Mouse (Mus musculus) midbrain, postnatal 0 days (tissue): Measurements from ENCODE around the gene Camkv. TPM values are rescaled to one million over a fixed set of nuclear protein-coding genes. Genes with fewer than 3 reads are reported as not detected.
A peak's percentile ranks its signal among the peaks of the same experiment; 100 is the strongest.

Experiments
- ATAC-seq: fragments of 200-750 bp; cut with Nextera tagmentation; 2 replicates; pipeline ENCODE4 v1.8.0; 2017; ENCODE audit warnings: moderate number of reproducible peaks, mild to moderate bottlenecking, moderate TSS enrichment, moderate library complexity; ENCODE audit not compliant: low FRiP score
- DNase-seq: peaks from one replicate; pipeline ENCODE4 v3.0.0-alpha.2; 2015; ENCODE audit warnings: low spot score
- H3K27ac ChIP-seq: fragments of 300-500 bp; sonication (generic); 2 replicates; pipeline ENCODE4 v1.5.1; 2014; ENCODE audit warnings: low read depth, mild to moderate bottlenecking, low read length, mixed read lengths
- H3K27me3 ChIP-seq: fragments of 300-500 bp; sonication (generic); 2 replicates; pipeline ENCODE4 v1.6.1; 2014; ENCODE audit warnings: low read length, control low read depth, mixed read lengths; ENCODE audit not compliant: insufficient read depth
- H3K36me3 ChIP-seq: fragments of 300-500 bp; sonication (generic); 2 replicates; pipeline ENCODE4 v1.6.1; 2014; ENCODE audit warnings: low read length, control low read depth, mixed read lengths; ENCODE audit not compliant: insufficient read depth
- H3K4me1 ChIP-seq: fragments of 300-500 bp; sonication (generic); 2 replicates; pipeline ENCODE4 v1.6.1; 2014; ENCODE audit warnings: mild to moderate bottlenecking, control low read depth, antibody characterized with exemption, low read length, mixed read lengths; ENCODE audit not compliant: insufficient read depth
- H3K4me2 ChIP-seq: fragments of 300-500 bp; sonication (generic); 2 replicates; pipeline ENCODE4 v1.6.1; 2014; ENCODE audit warnings: low read depth, mild to moderate bottlenecking, low read length, mixed read lengths; ENCODE audit not compliant: poor library complexity, severe bottlenecking
- H3K4me3 ChIP-seq: fragments of 300-500 bp; sonication (generic); 2 replicates; pipeline ENCODE4 v1.5.1; 2014; ENCODE audit warnings: low read depth, mild to moderate bottlenecking, low read length, moderate library complexity
- H3K9ac ChIP-seq: fragments of 300-500 bp; sonication (generic); replicated peaks from 2 replicates; pipeline ENCODE4 v1.6.1; 2014; ENCODE audit warnings: mild to moderate bottlenecking, low read length, moderate library complexity, mixed read lengths; ENCODE audit not compliant: poor library complexity, severe bottlenecking
- H3K9me3 ChIP-seq: fragments of 300-500 bp; sonication (generic); 2 replicates; pipeline ENCODE4 v1.6.1; 2016; ENCODE audit warnings: low read length, control low read depth
- CTCF ChIP-seq: IDR thresholded peaks from 2 replicates; pipeline ENCODE4 v1.5.1; 2016; ENCODE audit warnings: antibody characterized with exemption, mild to moderate bottlenecking
- WGBS: fragments of 180-500 bp; shearing (Covaris S2); extraction: QIAGEN DNeasy Blood & Tissue Kit; methylation state at CpG from one replicate; pipeline ENCODE4 v1.1.7; 2014; 5-methylcytosine and 5-hydroxymethylcytosine counted together
- polyA plus RNA-seq: library from polyadenylated mRNA; unstranded; fragments of >200 nt; fragmentation: Nextera tagmentation; extraction: Ambion mirVana; gene quantifications from 2 replicates; pipeline ENCODE4 v1.2.1, GENCODE M21; 2015
- total RNA-seq: library from RNA; depleted of rRNA; stranded (reverse); fragments of >200 nt; gene quantifications from 2 replicates; pipeline ENCODE4 v1.2.3, GENCODE M21; 2014

Camkv gene
- total and polyA plus RNA-seq, 2 experiments from 2014 or later: 133 to 136 TPM

GRCm38 (mm10) chr9:107926920-107927420 lies 8.5 kb upstream of the Camkv start:
- 59% methylated on average over 9 of the region's 9 CpGs for WGBS
- Histone ChIP-seq H3K36me3 (no peaks in the 10 kb centered on the region), H3K4me1 (0 out of 2 replicates have a peak, but pooled peaks cover 14% of the 10 kb centered on the region), H3K9ac (no peak overlapping the region), H3K4me3 (no peak overlapping the region), H3K9me3 (no peaks in the 10 kb centered on the region), H3K4me2 (no peak overlapping the region), H3K27ac (no peak overlapping the region), H3K27me3 (no peaks in the 10 kb centered on the region)
- ATAC-seq (no peak), DNase-seq (no peak)
- no peak for TF ChIP-seq CTCF

GRCm38 (mm10) chr9:107927749-107928148 lies 7.7 kb upstream of the Camkv start:
- peak; percentile 42 for DNase-seq
- Histone ChIP-seq H3K4me2 (no peak overlapping the region), H3K36me3 (no peaks in the 10 kb centered on the region), H3K4me1 (0 out of 2 replicates have a peak, but pooled peaks cover 14% of the 10 kb centered on the region), H3K9me3 (no peaks in the 10 kb centered on the region), H3K4me3 (no peak overlapping the region), H3K27me3 (no peaks in the 10 kb centered on the region), H3K27ac (no peak overlapping the region), H3K9ac (no peak overlapping the region)
- ATAC-seq: no peak
- TF ChIP-seq CTCF: no peak
- 78% methylated on average over 5 of the region's 5 CpGs for WGBS

GRCm38 (mm10) chr9:107928169-107928568 lies 7.3 kb upstream of the Camkv start, which contains the start of gene Actl11:
TSS of gene Actl11 (plus strand) at chr9:107928469.
- ATAC-seq: no peak
- no peak within 1 kb of the TSS for H3K27ac ChIP-seq
- TF ChIP-seq CTCF: no peak

GRCm38 (mm10) chr9:107932221-107932620 lies 3.3 kb upstream of the Camkv start:
- TF ChIP-seq CTCF: no peak
- ATAC-seq (no peak), DNase-seq (no peak)
- Histone ChIP-seq H3K27ac (no peak overlapping the region), H3K9me3 (no peaks in the 10 kb centered on the region), H3K36me3 (no peaks in the 10 kb centered on the region), H3K27me3 (no peaks in the 10 kb centered on the region), H3K4me1 (0 out of 2 replicates have a peak, but pooled peaks cover under 1% of the 10 kb centered on the region), H3K4me3 (no peak overlapping the region), H3K9ac (no peak overlapping the region), H3K4me2 (no peak overlapping the region)
- WGBS: 77% methylated on average over 4 of the region's 4 CpGs

More at GRCm38 (mm10) chr9:107928169-107928568, 7.3 kb upstream of the Camkv start, which contains the start of gene Actl11:
- no peaks in the 10 kb centered on the region for H3K27me3 ChIP-seq
- no peak within 1 kb of the TSS for H3K9ac ChIP-seq
- no peak within 1 kb of the TSS for H3K4me3 ChIP-seq
- 0 out of 2 replicates have a peak, but pooled peaks cover 14% of the 10 kb centered on the region for H3K4me1 ChIP-seq
- 82% methylated on average over 3 of the region's 3 CpGs for WGBS
- no peak for DNase-seq
- H3K4me2 ChIP-seq: no peak within 1 kb of the TSS
- H3K9me3 ChIP-seq: no peaks in the 10 kb centered on the region
- no peaks in the 10 kb centered on the region for H3K36me3 ChIP-seq

GRCm38 (mm10) chr9:107934146-107934545 lies 1.3 kb upstream of the Camkv start:
- no peak for TF ChIP-seq CTCF
- no peaks in the 10 kb centered on the region for H3K36me3 ChIP-seq
- H3K9ac ChIP-seq: no peak overlapping the region
- H3K27ac ChIP-seq: no peak overlapping the region
- 0 out of 2 replicates have a peak, but pooled peaks cover 10% of the 10 kb centered on the region for H3K4me1 ChIP-seq
- WGBS: 84% methylated on average over 11 of the region's 11 CpGs
- H3K27me3 ChIP-seq: no peaks in the 10 kb centered on the region
- DNase-seq (peak; percentile 47), ATAC-seq (no peak)
- H3K4me3 ChIP-seq: no peak overlapping the region
- H3K4me2 ChIP-seq: no peak overlapping the region
- H3K9me3 ChIP-seq: no peaks in the 10 kb centered on the region

GRCm38 (mm10) chr9:107935790-107936214 lies 328 bp downstream of the Camkv start:
- no peak overlapping the region for H3K27ac ChIP-seq
- no peaks in the 10 kb centered on the region for H3K36me3 ChIP-seq
- DNase-seq (no peak), ATAC-seq (peak; percentile 51; the same call in 1 of the 2 replicates)
- H3K9ac ChIP-seq: peak overlapping the region; percentile 76
- WGBS: 1% methylated on average over 33 of the region's 41 CpGs
- H3K27me3 ChIP-seq: no peaks in the 10 kb centered on the region
- peak overlapping the region; percentile 67 for H3K4me3 ChIP-seq
- peak overlapping the region; percentile 78 for H3K4me2 ChIP-seq
- 0 out of 2 replicates have a peak, but pooled peaks cover 10% of the 10 kb centered on the region for H3K4me1 ChIP-seq
- no peaks in the 10 kb centered on the region for H3K9me3 ChIP-seq
- no peak for TF ChIP-seq CTCF
